Mouse (Mus musculus) hindbrain, embryonic 16.5 days (tissue): ENCODE data around the gene Hdgf. TPM values are rescaled to one million over a fixed set of nuclear protein-coding genes. Genes with fewer than 3 reads are reported as not detected.

Experiments
- ATAC-seq: fragments of 200-750 bp; cut with Nextera tagmentation; 2 replicates; pipeline ENCODE4 v1.8.0; 2017; ENCODE audit warnings: moderate TSS enrichment, moderate library complexity
- H3K27ac ChIP-seq: fragments of 300-500 bp; sonication (generic); 2 replicates; pipeline ENCODE4 v1.5.1; 2014; ENCODE audit warnings: low read depth, mild to moderate bottlenecking, control low read depth, low read length, moderate library complexity
- H3K27me3 ChIP-seq: fragments of 300-500 bp; sonication (generic); replicated peaks from 2 replicates; pipeline ENCODE4 v1.6.1; 2014; ENCODE audit warnings: low read length; ENCODE audit not compliant: control insufficient read depth, insufficient read depth
- H3K36me3 ChIP-seq: fragments of 300-500 bp; sonication (generic); 2 replicates; pipeline ENCODE4 v1.6.1; 2014; ENCODE audit warnings: mild to moderate bottlenecking, low read length, moderate library complexity, mixed read lengths; ENCODE audit not compliant: control insufficient read depth, insufficient read depth
- H3K4me1 ChIP-seq: fragments of 300-500 bp; sonication (generic); 2 replicates; pipeline ENCODE4 v1.6.1; 2014; ENCODE audit warnings: low read depth, low read length; ENCODE audit not compliant: control insufficient read depth, insufficient read depth
- H3K4me2 ChIP-seq: fragments of 300-500 bp; sonication (generic); 2 replicates; pipeline ENCODE4 v1.6.1; 2014; ENCODE audit warnings: mild to moderate bottlenecking, low read length, control low read depth, moderate library complexity
- H3K4me3 ChIP-seq: fragments of 300-500 bp; sonication (generic); 2 replicates; pipeline ENCODE4 v1.5.1; 2014; ENCODE audit warnings: mild to moderate bottlenecking, low read length, control low read depth, moderate library complexity
- H3K9ac ChIP-seq: fragments of 300-500 bp; sonication (generic); 2 replicates; pipeline ENCODE4 v1.6.1; 2014; ENCODE audit warnings: low read depth, mild to moderate bottlenecking, control low read depth, low read length, moderate library complexity
- H3K9me3 ChIP-seq: fragments of 300-500 bp; sonication (generic); 2 replicates; pipeline ENCODE4 v1.6.1; 2014; ENCODE audit warnings: mild to moderate bottlenecking, low read length, moderate library complexity; ENCODE audit not compliant: control insufficient read depth
- WGBS: fragments of 180-500 bp; shearing (Covaris S2); extraction: QIAGEN DNeasy Blood & Tissue Kit; methylation state at CpG from one replicate; pipeline ENCODE4 v1.1.7; 2014; 5-methylcytosine and 5-hydroxymethylcytosine counted together
- polyA plus RNA-seq: library from polyadenylated mRNA; unstranded; fragments of >200 nt; fragmentation: Nextera tagmentation; extraction: Ambion mirVana; gene quantifications from 2 replicates; pipeline ENCODE4 v1.2.1, GENCODE M21; 2015

Gene Hdgf
- polyA plus RNA-seq, 1 experiment from 2014 or later: 79.7 TPM

- H3K36me3 ChIP-seq: no peaks in the 10 kb centered on the region
- H3K4me1 ChIP-seq: peaks cover 34% of the 10 kb centered on the region
- ATAC-seq: no peak
- 8% methylated on average over 26 of the region's 26 CpGs for WGBS
- H3K9ac ChIP-seq: peak overlapping the region; percentile 51
- peak overlapping the region; percentile 80 for H3K4me2 ChIP-seq
- no peaks in the 10 kb centered on the region; the same call in none of the 2 replicates for H3K27me3 ChIP-seq
- peak overlapping the region; percentile 32 for H3K4me3 ChIP-seq
- H3K9me3 ChIP-seq: no peaks in the 10 kb centered on the region
- no peak overlapping the region for H3K27ac ChIP-seq
Measured at GRCm38 (mm10) chr3:87947056-87947810, 41.1 kb downstream of the Hdgf start.

DNA sequence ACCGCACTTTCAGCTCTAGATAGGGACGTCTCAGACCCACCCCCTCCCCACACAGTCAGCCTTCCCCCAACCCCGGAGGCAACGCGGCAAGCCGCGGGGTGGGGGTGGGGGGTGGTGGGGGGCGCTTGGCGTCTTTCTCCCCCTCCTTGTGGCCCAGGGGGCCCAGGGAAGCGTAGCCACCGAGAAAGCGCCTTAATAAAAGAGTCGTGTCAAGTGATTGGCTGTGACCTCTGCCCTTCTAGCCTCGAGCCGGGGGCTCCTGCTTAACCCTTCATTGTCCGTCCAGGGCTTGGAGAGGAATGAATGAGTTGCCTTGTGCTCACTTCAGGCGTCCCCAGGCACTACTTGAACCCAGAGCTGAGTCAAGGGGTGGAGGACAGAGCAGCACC lies 41.7 kb downstream of the Hdgf start:
- Histone ChIP-seq H3K27ac (no peak overlapping the region), H3K4me3 (peak overlapping the region; percentile 32)

DNA sequence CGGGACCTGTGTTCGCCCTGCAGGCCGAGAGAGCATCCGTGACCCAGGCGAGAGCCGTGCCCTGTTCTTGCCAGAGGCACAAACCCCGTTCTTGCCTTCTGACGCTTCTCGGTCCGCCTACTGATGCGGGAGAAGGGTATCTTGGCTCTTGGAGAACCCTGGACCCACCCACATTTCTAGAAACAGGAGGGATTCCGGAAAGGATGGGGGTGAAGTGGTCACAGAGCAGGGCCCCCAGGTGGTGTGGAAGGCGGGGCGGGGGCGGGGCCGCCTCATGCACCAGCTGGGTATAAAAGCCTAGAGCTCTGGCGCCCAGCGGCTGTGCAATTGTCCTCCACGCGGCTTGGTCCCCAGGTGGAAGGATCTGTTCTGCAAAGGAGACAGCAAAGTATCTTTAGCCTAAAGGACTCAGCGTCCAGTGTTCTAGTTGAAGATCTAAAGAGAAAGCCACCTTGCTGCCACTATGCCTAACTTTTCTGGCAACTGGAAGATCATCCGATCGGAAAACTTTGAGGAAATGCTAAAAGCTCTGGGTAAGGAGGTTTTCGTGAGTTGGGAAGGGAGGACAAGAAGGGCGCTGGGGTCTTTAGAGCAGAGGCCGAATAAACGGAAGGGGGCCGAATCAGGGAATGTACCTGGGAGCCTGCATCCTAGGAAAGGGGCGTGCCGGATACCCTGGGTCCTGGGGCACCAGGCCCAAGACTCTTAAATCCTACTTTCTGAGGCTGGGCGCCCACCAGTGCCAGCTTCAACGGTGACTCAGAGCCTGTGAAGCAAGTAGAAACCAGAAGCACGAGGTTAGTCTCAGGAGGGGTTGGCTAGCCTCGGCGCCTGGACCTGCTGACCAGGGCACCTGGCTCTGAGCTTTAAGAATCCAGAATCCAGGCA lies 42.5 kb downstream of the Hdgf start, which contains the start of gene Crabp2:
Crabp2 (plus strand) TSS at position 289 of the 888 bp plus-strand sequence.
- H3K27me3 ChIP-seq: no peaks in the 10 kb centered on the region; the same call in none of the 2 replicates
- H3K36me3 ChIP-seq: no peaks in the 10 kb centered on the region
- 3% methylated on average over 35 of the region's 35 CpGs for WGBS
- ATAC-seq: no peak
- no peak within 1 kb of the TSS for H3K27ac ChIP-seq
- H3K4me3 ChIP-seq: peak within 1 kb of the TSS; percentile 32
- peak within 1 kb of the TSS; percentile 51 for H3K9ac ChIP-seq
- H3K4me1 ChIP-seq: peaks cover 39% of the 10 kb centered on the region
- peak within 1 kb of the TSS; percentile 80 for H3K4me2 ChIP-seq
- H3K9me3 ChIP-seq: no peaks in the 10 kb centered on the region

More for the DNA sequence above, 41.7 kb downstream of the Hdgf start:
- Histone ChIP-seq H3K27me3 (no peaks in the 10 kb centered on the region; the same call in none of the 2 replicates), H3K9me3 (no peaks in the 10 kb centered on the region), H3K4me1 (peaks cover 39% of the 10 kb centered on the region), H3K4me2 (peak overlapping the region; percentile 80), H3K36me3 (no peaks in the 10 kb centered on the region), H3K9ac (peak overlapping the region; percentile 51)
- ATAC-seq: no peak
- WGBS: 2% methylated on average over 17 of the region's 17 CpGs

DNA sequence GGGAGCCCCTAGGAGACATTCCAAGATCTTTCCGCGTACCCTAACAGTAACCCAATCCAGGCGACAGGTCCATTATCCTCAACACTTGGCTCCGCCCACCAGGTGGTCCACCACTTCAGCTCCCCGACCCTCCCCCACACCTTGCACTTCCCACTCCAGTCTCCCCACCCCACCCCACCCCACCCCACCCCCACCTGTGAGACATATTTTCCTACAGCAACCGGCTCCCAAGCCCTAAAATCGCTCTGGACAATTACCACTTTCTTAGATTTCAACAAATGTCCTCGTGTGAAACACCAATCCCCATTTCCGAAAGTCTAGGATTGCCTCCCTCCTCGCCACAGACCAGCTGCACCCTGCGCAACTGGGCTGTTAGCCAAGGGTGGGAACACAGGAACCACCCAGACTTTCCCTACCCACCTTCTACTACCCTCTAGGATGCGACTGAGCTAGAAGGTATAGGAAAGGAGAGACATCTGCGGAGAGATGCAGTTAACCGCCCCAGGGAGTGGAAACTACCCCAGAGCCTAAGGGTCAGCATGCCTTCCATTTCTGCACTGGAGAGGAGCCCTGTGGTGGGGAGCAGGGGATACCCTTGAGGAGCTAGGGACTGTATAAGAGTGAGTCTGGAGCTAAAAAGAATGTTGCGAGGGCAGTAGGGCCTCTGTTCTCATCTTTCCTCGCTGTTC lies 43.3 kb downstream of the Hdgf start:
- Histone ChIP-seq H3K9ac (peak overlapping the region; percentile 4), H3K4me2 (peak overlapping the region; percentile 80), H3K9me3 (no peaks in the 10 kb centered on the region), H3K36me3 (no peaks in the 10 kb centered on the region), H3K4me3 (peak overlapping the region; percentile 1), H3K27me3 (no peaks in the 10 kb centered on the region; the same call in none of the 2 replicates), H3K4me1 (peaks cover 39% of the 10 kb centered on the region), H3K27ac (no peak overlapping the region)
- 17% methylated on average over 16 of the region's 16 CpGs for WGBS
- no peak for ATAC-seq

GRCm38 (mm10) chr3:87949955-87950515 lies 43.9 kb downstream of the Hdgf start:
- no peak overlapping the region for H3K27ac ChIP-seq
- no peak overlapping the region; the same call in 1 of the 2 replicates for H3K9ac ChIP-seq
- no peak for ATAC-seq
- peak overlapping the region; percentile 21 for H3K4me2 ChIP-seq
- H3K27me3 ChIP-seq: no peaks in the 10 kb centered on the region; the same call in none of the 2 replicates
- no peak overlapping the region; the same call in 1 of the 2 replicates for H3K4me3 ChIP-seq
- no peaks in the 10 kb centered on the region for H3K9me3 ChIP-seq
- 13% methylated on average over 13 of the region's 13 CpGs for WGBS
- H3K4me1 ChIP-seq: peaks cover 37% of the 10 kb centered on the region
- H3K36me3 ChIP-seq: no peaks in the 10 kb centered on the region

GRCm38 (mm10) chr3:87951946-87952345 lies 45.8 kb downstream of the Hdgf start:
- H3K4me1 ChIP-seq: peaks cover 33% of the 10 kb centered on the region
- H3K36me3 ChIP-seq: no peaks in the 10 kb centered on the region
- H3K4me2 ChIP-seq: peak overlapping the region; percentile 38
- H3K9me3 ChIP-seq: no peaks in the 10 kb centered on the region
- H3K9ac ChIP-seq: no peak overlapping the region
- peak overlapping the region; percentile 5; the same call in 1 of the 2 replicates for H3K4me3 ChIP-seq
- 18% methylated on average over 12 of the region's 12 CpGs for WGBS
- H3K27me3 ChIP-seq: no peaks in the 10 kb centered on the region; the same call in none of the 2 replicates
- ATAC-seq: no peak
- H3K27ac ChIP-seq: no peak overlapping the region

DNA sequence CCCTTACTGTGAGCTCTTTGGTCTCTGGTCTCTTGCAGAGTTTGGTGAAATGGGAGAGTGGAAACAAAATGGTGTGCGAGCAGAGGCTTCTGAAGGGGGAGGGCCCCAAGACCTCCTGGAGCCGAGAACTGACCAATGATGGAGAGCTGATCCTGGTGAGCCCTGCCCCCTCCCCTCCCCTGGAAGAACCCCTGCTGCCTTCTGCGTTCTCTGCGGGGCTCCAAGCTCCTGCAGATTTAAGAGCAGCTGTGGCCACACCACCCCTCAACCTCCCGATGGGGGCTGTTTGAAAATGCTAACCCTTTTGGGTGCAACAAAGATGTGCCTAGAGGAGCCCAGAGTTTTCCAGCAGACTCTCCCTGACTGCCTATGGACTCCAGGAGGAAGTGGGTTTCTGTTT lies 46.3 kb downstream of the Hdgf start:
- H3K4me1 ChIP-seq: peaks cover 28% of the 10 kb centered on the region
- H3K4me2 ChIP-seq: peak overlapping the region; percentile 38
- H3K27ac ChIP-seq: no peak overlapping the region
- WGBS: 7% methylated on average over 5 of the region's 5 CpGs
- no peaks in the 10 kb centered on the region for H3K36me3 ChIP-seq
- H3K27me3 ChIP-seq: no peaks in the 10 kb centered on the region; the same call in none of the 2 replicates
- peak; percentile 72 for ATAC-seq
- no peak overlapping the region for H3K9ac ChIP-seq
- peak overlapping the region; percentile 5; the same call in 1 of the 2 replicates for H3K4me3 ChIP-seq
- no peaks in the 10 kb centered on the region for H3K9me3 ChIP-seq

- WGBS: 8% methylated on average over 1 of the region's 1 CpGs
Measured at GRCm38 (mm10) chr3:87958056-87958455, 51.9 kb downstream of the Hdgf start.

More at GRCm38 (mm10) chr3:87958056-87958455, 51.9 kb downstream of the Hdgf start:
- Histone ChIP-seq H3K4me2 (no peak overlapping the region), H3K27ac (no peak overlapping the region), H3K9me3 (no peaks in the 10 kb centered on the region), H3K9ac (no peak overlapping the region), H3K36me3 (no peaks in the 10 kb centered on the region), H3K4me3 (no peak overlapping the region), H3K27me3 (no peaks in the 10 kb centered on the region), H3K4me1 (no peaks in the 10 kb centered on the region; the same call in 1 of the 2 replicates)
- no peak for ATAC-seq
